Mouse (Mus musculus) inflammation-experienced regulatory T-cells (primary cell): Measurements from ENCODE around the gene Arrdc5. TPM values are rescaled to one million over a fixed set of nuclear protein-coding genes. Genes with fewer than 3 reads are reported as not detected.

Experiments used
- polyA plus RNA-seq, 2 experiments: library from polyadenylated mRNA; unstranded; fragments of 100-300 nt; shearing (Covaris generic); gene quantifications; one replicate each; pipeline ENCODE4 v1.2.1; 2017

Gene Arrdc5
- under 1 TPM; 0.14 to 0.72 TPM for polyA plus RNA-seq

GRCm38 (mm10) chr17:56300186-56300585 lies at the start of gene Arrdc5:
TSS of gene Arrdc5 (minus strand) at chr17:56300286.

GRCm38 (mm10) chr17:56325450-56326152 lies 25.5 kb upstream of the Arrdc5 start, which contains the start of gene Kdm4b:
TSS of gene Kdm4b (plus strand) at chr17:56326062.

GRCm38 (mm10) chr17:56303160-56303846 lies 3.2 kb upstream of the Arrdc5 start, which contains the start of gene Uhrf1:
TSS of gene Uhrf1 (plus strand) at chr17:56303321.

GRCm38 (mm10) chr17:56292531-56293222 lies 7.4 kb downstream of the Arrdc5 start, which contains the start of gene Plin3:
TSS of gene Plin3 (minus strand) at chr17:56292873.

GRCm38 (mm10) chr17:56276643-56277566 lies 23.2 kb downstream of the Arrdc5 start, which contains the start of gene Ticam1:
TSS of gene Ticam1 (minus strand) at chr17:56276786.

GRCm38 (mm10) chr17:56256239-56256881 lies 43.7 kb downstream of the Arrdc5 start, which contains the start of gene Fem1a:
TSS of gene Fem1a (plus strand) at chr17:56256810.

Other genes with a start within 250 kb of the Arrdc5 start
- 10 to 100 TPM; 65.6 to 85.6 TPM for gene Ubxn6, start 225.3 kb downstream of the Arrdc5 start, polyA plus RNA-seq
- 100 to 1,000 TPM; 137 to 167 TPM for gene Hdgfl2, start 220.7 kb downstream of the Arrdc5 start, polyA plus RNA-seq
- not detected for gene Plin4, start 190.5 kb downstream of the Arrdc5 start, polyA plus RNA-seq
- not detected for gene Plin5, start 182.7 kb downstream of the Arrdc5 start, polyA plus RNA-seq
- gene Lrg1, start 178.3 kb downstream of the Arrdc5 start, polyA plus RNA-seq, result under 1 TPM; 0.20 to 0.29 TPM
- under 1 TPM; 0.20 to 0.59 TPM for gene Sema6b, start 159.9 kb downstream of the Arrdc5 start, polyA plus RNA-seq
- 10 to 100 TPM; 28.7 to 32.9 TPM for gene Tnfaip8l1, start 137.8 kb downstream of the Arrdc5 start, polyA plus RNA-seq
- 10 to 100 TPM; 53.0 to 57.5 TPM for gene Mydgf, start 116.4 kb downstream of the Arrdc5 start, polyA plus RNA-seq
- gene Dpp9, start 81.4 kb downstream of the Arrdc5 start, polyA plus RNA-seq, result 10 to 100 TPM; 48.5 to 51.0 TPM
- 10 to 100 TPM; 16.2 to 27.8 TPM for gene Fem1a, start 43.5 kb downstream of the Arrdc5 start, polyA plus RNA-seq
- gene Ticam1, start 23.5 kb downstream of the Arrdc5 start, polyA plus RNA-seq, result 1 to 10 TPM; 7.4 to 7.6 TPM
- gene Plin3, start 7.4 kb downstream of the Arrdc5 start, polyA plus RNA-seq, result 10 to 100 TPM; 32.9 to 34.3 TPM
- gene Uhrf1, start 3.0 kb upstream of the Arrdc5 start, polyA plus RNA-seq, result 1 to 10 TPM; 7.9 to 8.8 TPM
- gene Kdm4b, start 25.8 kb upstream of the Arrdc5 start, polyA plus RNA-seq, result 10 to 100 TPM; 46.8 to 61.2 TPM
- 10 to 100 TPM; 23.5 to 43.5 TPM for gene Ptprs, start 176.2 kb upstream of the Arrdc5 start, polyA plus RNA-seq
- not detected for gene Znrf4, start 212.1 kb upstream of the Arrdc5 start, polyA plus RNA-seq